In the genomic region with DNA sequence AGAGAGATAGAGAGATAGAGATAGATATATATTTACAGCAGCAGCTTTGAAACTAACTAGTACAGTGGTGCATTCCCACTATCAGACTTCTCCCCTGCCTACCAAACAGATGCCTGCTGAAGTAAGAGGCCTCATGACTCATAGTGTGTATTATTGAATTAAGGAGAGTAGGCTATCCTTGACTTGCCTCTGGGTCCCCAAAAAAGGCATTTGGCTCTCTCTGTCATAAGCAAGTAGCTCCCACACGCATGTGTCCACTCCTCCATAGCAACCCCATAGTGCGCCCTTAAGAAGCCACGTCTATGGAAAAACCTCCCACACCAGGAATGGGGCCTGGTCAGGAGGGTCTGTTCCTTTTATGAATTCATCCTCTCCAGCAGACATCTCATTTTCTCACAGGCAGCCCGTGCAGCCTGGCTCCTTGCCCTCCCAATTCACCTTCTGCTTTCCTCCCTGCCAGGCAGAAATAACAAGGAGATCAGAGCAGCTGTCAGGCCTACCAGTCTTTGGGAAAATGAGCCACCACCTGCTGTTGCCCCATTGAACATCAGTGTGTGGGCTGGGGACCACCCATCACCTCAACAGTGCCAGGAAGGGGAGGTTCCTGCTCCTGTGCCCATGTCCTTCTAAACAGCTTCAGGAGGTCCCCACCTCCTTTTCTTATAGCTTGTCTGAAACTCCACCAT, we compare ENCODE assay signal across 16 mouse cellular contexts.
DNase-seq lines count a peak whose midpoint lies in the region; ATAC-seq lines count a peak whose summit lies in the region.
"Had no signal": no experiment of that assay in that cellular context is flagged by ENCODE, and none has a peak within 500 bp of the region (broad histone marks: within the 10 kb centered on the region; RNA-seq: fewer than 3 reads in every experiment).

No protein-coding gene starts in this region.

- 55% methylated on average over 4 of the region's 4 CpGs for WGBS in hindbrain, embryonic 15.5 days
- 67% methylated on average over 4 of the region's 4 CpGs for WGBS in hindbrain, embryonic 12.5 days
- 65% methylated on average over 4 of the region's 4 CpGs for WGBS in midbrain, embryonic 13.5 days

- H3K27me3 ChIP-seq in hindbrain, embryonic 15.5 days: no peaks in the 10 kb centered on the region
- H3K27me3 ChIP-seq in hindbrain, embryonic 12.5 days: no peaks in the 10 kb centered on the region; the same call in 1 of the 2 replicates
- H3K27me3 ChIP-seq in midbrain, embryonic 13.5 days: no peaks in the 10 kb centered on the region
- H3K27me3 ChIP-seq: CH12.LX; midbrain, embryonic 12.5 days had no signal

- H3K4me3 ChIP-seq in hindbrain, embryonic 15.5 days: no peak overlapping the region
- no peak overlapping the region for H3K4me3 ChIP-seq in hindbrain, embryonic 12.5 days
- H3K4me3 ChIP-seq in midbrain, embryonic 13.5 days (replicated peaks): no peak overlapping the region
- H3K4me3 ChIP-seq: midbrain, embryonic 12.5 days had no signal

- H3K4me2 ChIP-seq in hindbrain, embryonic 15.5 days: no peak overlapping the region
- H3K4me2 ChIP-seq in hindbrain, embryonic 12.5 days (replicated peaks): no peak overlapping the region
- no peak overlapping the region for H3K4me2 ChIP-seq in midbrain, embryonic 13.5 days (replicated peaks)
- H3K4me2 ChIP-seq: midbrain, embryonic 12.5 days had no signal

- H3K36me3 ChIP-seq in hindbrain, embryonic 15.5 days: no peaks in the 10 kb centered on the region
- H3K36me3 ChIP-seq in hindbrain, embryonic 12.5 days: no peaks in the 10 kb centered on the region
- H3K36me3 ChIP-seq in midbrain, embryonic 13.5 days: no peaks in the 10 kb centered on the region
- H3K36me3 ChIP-seq: midbrain, embryonic 12.5 days had no signal

- peak; percentile 68 for ATAC-seq in hindbrain, embryonic 15.5 days (ENCODE audit: low FRiP score, low read depth)
- no peak for ATAC-seq in hindbrain, embryonic 12.5 days (ENCODE audit: low FRiP score)
- peak; percentile 93 for ATAC-seq in frontal cortex, adult (ENCODE audit: low TSS enrichment)
- no peak for ATAC-seq in midbrain, embryonic 13.5 days

- H3K9me3 ChIP-seq in hindbrain, embryonic 15.5 days: no peaks in the 10 kb centered on the region
- no peaks in the 10 kb centered on the region for H3K9me3 ChIP-seq in hindbrain, embryonic 12.5 days (replicated peaks)
- H3K9me3 ChIP-seq in midbrain, embryonic 13.5 days: no peaks in the 10 kb centered on the region
- H3K9me3 ChIP-seq: midbrain, embryonic 12.5 days had no signal

- peak; percentile 66 to 74 for DNase-seq in layer of hippocampus, postnatal 10 days (ENCODE audit: low spot score in 2 of 2)
- DNase-seq in right cerebral cortex, adult 2 months (ENCODE audit: low spot score in 2 of 2): peak; percentile 50 to 68
- DNase-seq in thymus, postnatal 10 days (ENCODE audit: low spot score in 2 of 2): no peak
- DNase-seq in kidney, postnatal 25 days: no peak
- DNase-seq: adrenal gland, postnatal 14 days; gastrocnemius, postnatal 36 days; heart, postnatal 10 days; kidney, adult 9 months; liver; thymus, postnatal 25 days had no signal

- H3K9ac ChIP-seq in hindbrain, embryonic 15.5 days: no peak overlapping the region
- H3K9ac ChIP-seq in hindbrain, embryonic 12.5 days: no peak overlapping the region
- no peak overlapping the region for H3K9ac ChIP-seq in midbrain, embryonic 13.5 days (replicated peaks)
- H3K9ac ChIP-seq: midbrain, embryonic 12.5 days had no signal

- H3K4me1 ChIP-seq in hindbrain, embryonic 15.5 days (replicated peaks): 0 out of 2 replicates have a peak, but pooled peaks cover 6% of the 10 kb centered on the region
- H3K4me1 ChIP-seq in hindbrain, embryonic 12.5 days: no peaks in the 10 kb centered on the region
- no peaks in the 10 kb centered on the region; the same call in 1 of the 2 replicates for H3K4me1 ChIP-seq in midbrain, embryonic 13.5 days (replicated peaks)
- H3K4me1 ChIP-seq: midbrain, embryonic 12.5 days had no signal

- H3K27ac ChIP-seq in hindbrain, embryonic 15.5 days (replicated peaks): no peak overlapping the region
- no peak overlapping the region for H3K27ac ChIP-seq in hindbrain, embryonic 12.5 days
- H3K27ac ChIP-seq in midbrain, embryonic 13.5 days: no peak overlapping the region
- H3K27ac ChIP-seq: midbrain, embryonic 12.5 days had no signal

Comparison
In these comparisons a context has a peak if more than half of its experiments do, and no peak if none do; other contexts are left out.
1. ATAC-seq: peak in hindbrain, embryonic 15.5 days (single experiment) and frontal cortex, adult (single experiment); none in hindbrain, embryonic 12.5 days (single experiment) and midbrain, embryonic 13.5 days (single experiment).
2. DNase-seq: peak in layer of hippocampus, postnatal 10 days (2 of 2) and right cerebral cortex, adult 2 months (2 of 2); none in thymus, postnatal 10 days (0 of 2) and kidney, postnatal 25 days (0 of 2).